Mouse (Mus musculus) heart, postnatal 0 days (tissue): ENCODE results near the gene Cldn10.

Experiments
- CTCF ChIP-seq: IDR thresholded peaks from 2 replicates; pipeline ENCODE4 v1.5.1; 2016; ENCODE audit warnings: antibody characterized with exemption, control low read depth, low read depth
- EP300 ChIP-seq: IDR thresholded peaks from 2 replicates; pipeline ENCODE4 v1.6.1; 2016; ENCODE audit warnings: antibody characterized with exemption, low read depth

DNA sequence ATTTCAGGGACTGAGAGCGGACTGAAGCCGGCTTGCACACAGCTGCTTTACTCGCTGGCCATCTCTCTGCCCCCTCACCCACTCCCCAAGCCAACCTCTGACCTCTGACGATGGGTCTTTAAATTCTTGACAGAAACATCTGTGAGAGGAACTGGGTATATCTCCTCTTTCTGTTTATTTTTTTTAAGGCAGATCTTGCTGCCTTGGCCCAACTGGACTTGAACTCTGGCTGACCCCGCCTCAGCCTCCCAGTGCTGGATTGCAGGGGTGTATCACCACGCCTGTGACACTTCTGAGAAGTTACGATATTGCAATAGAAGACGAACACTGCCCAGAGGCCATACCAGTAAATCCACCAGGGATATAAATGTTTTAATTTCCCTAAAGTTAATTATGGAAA is 122.2 kb downstream of the Cldn10 start:
- no peak for TF ChIP-seq CTCF
- no peak for TF ChIP-seq EP300
